Mouse (Mus musculus) liver, embryonic 16.5 days (tissue): ENCODE results near the gene Lrch1. TPM values are rescaled to one million over a fixed set of nuclear protein-coding genes. Genes with fewer than 3 reads are reported as not detected.

Source experiments
- ATAC-seq: fragments of 200-750 bp; cut with Nextera tagmentation; 2 replicates; pipeline ENCODE4 v1.8.0; 2017; ENCODE audit warnings: low read depth, mild to moderate bottlenecking, moderate number of reproducible peaks, moderate library complexity
- H3K27ac ChIP-seq: fragments of 300-500 bp; sonication (generic); 2 replicates; pipeline ENCODE4 v1.5.1; 2014; ENCODE audit warnings: mild to moderate bottlenecking, low read length
- H3K27me3 ChIP-seq: fragments of 300-500 bp; sonication (generic); 2 replicates; pipeline ENCODE4 v1.6.1; 2014; ENCODE audit warnings: low read depth, low read length, mixed read lengths; ENCODE audit not compliant: control insufficient read depth, insufficient read depth
- H3K36me3 ChIP-seq: fragments of 300-500 bp; sonication (generic); 2 replicates; pipeline ENCODE4 v1.6.1; 2014; ENCODE audit warnings: mild to moderate bottlenecking; ENCODE audit not compliant: control insufficient read depth, insufficient read depth
- H3K4me1 ChIP-seq: fragments of 300-500 bp; sonication (generic); 2 replicates; pipeline ENCODE4 v1.6.1; 2014; ENCODE audit warnings: low read depth, low read length, mixed read lengths; ENCODE audit not compliant: control insufficient read depth
- H3K4me2 ChIP-seq: fragments of 300-500 bp; sonication (generic); 2 replicates; pipeline ENCODE4 v1.6.1; 2014; ENCODE audit warnings: low read depth, low read length, mixed read lengths
- H3K4me3 ChIP-seq: fragments of 300-500 bp; sonication (generic); 2 replicates; pipeline ENCODE4 v1.5.1; 2014; ENCODE audit warnings: low read depth, mild to moderate bottlenecking, low read length
- H3K9ac ChIP-seq: fragments of 300-500 bp; sonication (generic); 2 replicates; pipeline ENCODE4 v1.6.1; 2014; ENCODE audit warnings: low read depth, low read length
- H3K9me3 ChIP-seq: fragments of 300-500 bp; sonication (generic); replicated peaks from 2 replicates; pipeline ENCODE4 v1.6.1; 2016; ENCODE audit warnings: low read length; ENCODE audit not compliant: control insufficient read depth
- WGBS: fragments of 180-500 bp; shearing (Covaris S2); extraction: QIAGEN DNeasy Blood & Tissue Kit; methylation state at CpG from one replicate; pipeline ENCODE4 v1.1.7; 2014; ENCODE audit not compliant: insufficient replicate concordance; 5-methylcytosine and 5-hydroxymethylcytosine counted together
- polyA plus RNA-seq: library from polyadenylated mRNA; unstranded; fragments of >200 nt; fragmentation: Nextera tagmentation; extraction: Ambion mirVana; gene quantifications from 2 replicates; pipeline ENCODE4 v1.2.1, GENCODE M21; 2015

Gene Lrch1
- polyA plus RNA-seq, 1 experiment from 2014 or later = 4.5 TPM

DNA sequence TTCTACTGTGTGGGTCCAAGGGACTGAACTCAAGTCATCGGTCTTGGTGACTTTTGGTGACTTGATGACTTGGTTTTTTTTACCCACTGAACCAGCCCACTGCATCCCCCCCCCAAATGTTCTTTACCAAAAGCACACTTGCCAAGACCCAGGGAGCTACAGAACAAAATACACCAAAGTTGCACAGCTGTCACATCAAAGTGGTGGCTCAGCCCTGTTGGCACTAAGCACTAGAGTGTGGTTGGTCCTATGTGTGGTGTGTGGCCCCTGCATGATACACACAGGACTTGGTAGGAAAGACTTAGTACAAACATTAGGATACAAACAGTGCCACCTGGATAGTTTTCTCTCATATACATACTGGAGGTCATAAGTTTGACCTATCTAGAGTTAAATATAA lies 113.5 kb downstream of the Lrch1 start:
- H3K27me3 ChIP-seq = no peaks in the 10 kb centered on the region
- no peak overlapping the region for H3K4me3 ChIP-seq
- H3K4me2 ChIP-seq = no peak overlapping the region
- ATAC-seq = no peak
- no peak overlapping the region for H3K27ac ChIP-seq
- no peaks in the 10 kb centered on the region; the same call in 1 of the 2 replicates for H3K4me1 ChIP-seq
- H3K9me3 ChIP-seq = no peaks in the 10 kb centered on the region
- WGBS = 83% methylated on average over 1 of the region's 1 CpGs
- no peak overlapping the region for H3K9ac ChIP-seq
- no peaks in the 10 kb centered on the region for H3K36me3 ChIP-seq

DNA sequence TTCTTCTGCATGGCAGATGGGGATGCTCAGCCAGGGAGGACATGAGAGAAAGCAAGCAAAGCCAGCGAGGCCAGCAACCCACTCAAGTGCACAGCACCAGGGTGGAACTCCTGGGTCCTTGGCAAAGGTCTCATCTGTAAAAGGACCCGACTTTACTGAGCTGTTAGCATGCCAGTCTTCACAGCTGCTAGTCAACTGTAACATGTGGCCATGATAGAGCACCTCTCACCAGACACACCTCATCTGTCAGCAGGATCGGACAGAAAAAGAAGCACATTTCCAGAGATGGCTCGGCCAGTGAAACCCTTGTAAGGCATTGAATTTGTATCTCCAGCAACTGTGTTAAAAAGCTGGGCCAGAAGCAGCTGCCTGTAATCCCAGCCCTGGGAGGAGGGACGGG lies 116.0 kb downstream of the Lrch1 start:
- 66% methylated on average over 5 of the region's 5 CpGs for WGBS
- no peak overlapping the region for H3K9ac ChIP-seq
- H3K4me3 ChIP-seq = no peak overlapping the region
- H3K4me2 ChIP-seq = no peak overlapping the region
- H3K36me3 ChIP-seq = no peaks in the 10 kb centered on the region
- no peaks in the 10 kb centered on the region; the same call in 1 of the 2 replicates for H3K4me1 ChIP-seq
- no peaks in the 10 kb centered on the region for H3K9me3 ChIP-seq
- H3K27me3 ChIP-seq = no peaks in the 10 kb centered on the region
- H3K27ac ChIP-seq = no peak overlapping the region
- no peak for ATAC-seq

DNA sequence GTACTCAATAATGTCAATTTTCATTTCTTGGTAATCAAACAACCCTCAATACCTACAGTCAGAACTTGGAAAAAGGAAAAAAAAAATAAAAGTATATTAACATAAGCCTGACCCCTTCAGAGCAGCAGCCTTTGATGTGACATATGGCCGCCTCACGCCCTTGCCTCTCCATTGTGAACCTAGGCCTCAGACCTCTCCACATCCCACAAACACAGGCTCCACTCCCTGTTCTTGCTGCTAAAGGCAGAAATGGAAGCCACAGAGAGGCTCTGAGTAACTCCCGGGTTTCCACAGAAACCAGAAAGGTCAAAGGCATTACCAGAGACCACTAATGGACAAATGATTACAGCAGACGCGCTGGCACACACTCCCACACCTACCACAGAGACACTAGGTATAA lies 116.6 kb downstream of the Lrch1 start:
- H3K27me3 ChIP-seq = no peaks in the 10 kb centered on the region
- no peak for ATAC-seq
- H3K4me1 ChIP-seq = no peaks in the 10 kb centered on the region; the same call in 1 of the 2 replicates
- no peak overlapping the region for H3K9ac ChIP-seq
- no peak overlapping the region for H3K4me3 ChIP-seq
- H3K4me2 ChIP-seq = no peak overlapping the region
- 83% methylated on average over 5 of the region's 5 CpGs for WGBS
- no peaks in the 10 kb centered on the region for H3K36me3 ChIP-seq
- H3K9me3 ChIP-seq = no peaks in the 10 kb centered on the region
- no peak overlapping the region for H3K27ac ChIP-seq

DNA sequence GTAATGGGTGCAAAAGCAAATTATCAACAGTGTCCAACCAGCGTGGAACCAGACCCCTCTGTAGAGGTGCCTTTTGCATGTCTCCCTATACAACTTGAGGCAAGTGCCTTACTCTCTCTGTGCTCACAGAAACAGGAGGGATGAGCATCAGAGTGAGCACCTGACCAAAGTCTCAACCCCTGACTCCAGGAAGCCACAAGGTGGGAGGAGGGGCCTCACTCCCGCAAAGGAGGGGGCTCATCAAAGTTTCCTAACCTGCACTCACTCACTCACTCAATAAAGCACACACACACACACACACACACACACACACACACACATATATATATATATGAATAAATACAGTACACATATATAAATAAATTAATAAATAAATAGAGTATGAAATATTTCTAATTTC lies 117.1 kb downstream of the Lrch1 start:
- H3K9ac ChIP-seq = no peak overlapping the region
- WGBS = 78% methylated on average over 2 of the region's 2 CpGs
- H3K27me3 ChIP-seq = no peaks in the 10 kb centered on the region
- H3K4me1 ChIP-seq = no peaks in the 10 kb centered on the region; the same call in 1 of the 2 replicates
- no peak overlapping the region for H3K4me2 ChIP-seq
- no peaks in the 10 kb centered on the region for H3K9me3 ChIP-seq
- ATAC-seq = no peak
- H3K4me3 ChIP-seq = no peak overlapping the region
- no peak overlapping the region for H3K27ac ChIP-seq
- no peaks in the 10 kb centered on the region for H3K36me3 ChIP-seq

DNA sequence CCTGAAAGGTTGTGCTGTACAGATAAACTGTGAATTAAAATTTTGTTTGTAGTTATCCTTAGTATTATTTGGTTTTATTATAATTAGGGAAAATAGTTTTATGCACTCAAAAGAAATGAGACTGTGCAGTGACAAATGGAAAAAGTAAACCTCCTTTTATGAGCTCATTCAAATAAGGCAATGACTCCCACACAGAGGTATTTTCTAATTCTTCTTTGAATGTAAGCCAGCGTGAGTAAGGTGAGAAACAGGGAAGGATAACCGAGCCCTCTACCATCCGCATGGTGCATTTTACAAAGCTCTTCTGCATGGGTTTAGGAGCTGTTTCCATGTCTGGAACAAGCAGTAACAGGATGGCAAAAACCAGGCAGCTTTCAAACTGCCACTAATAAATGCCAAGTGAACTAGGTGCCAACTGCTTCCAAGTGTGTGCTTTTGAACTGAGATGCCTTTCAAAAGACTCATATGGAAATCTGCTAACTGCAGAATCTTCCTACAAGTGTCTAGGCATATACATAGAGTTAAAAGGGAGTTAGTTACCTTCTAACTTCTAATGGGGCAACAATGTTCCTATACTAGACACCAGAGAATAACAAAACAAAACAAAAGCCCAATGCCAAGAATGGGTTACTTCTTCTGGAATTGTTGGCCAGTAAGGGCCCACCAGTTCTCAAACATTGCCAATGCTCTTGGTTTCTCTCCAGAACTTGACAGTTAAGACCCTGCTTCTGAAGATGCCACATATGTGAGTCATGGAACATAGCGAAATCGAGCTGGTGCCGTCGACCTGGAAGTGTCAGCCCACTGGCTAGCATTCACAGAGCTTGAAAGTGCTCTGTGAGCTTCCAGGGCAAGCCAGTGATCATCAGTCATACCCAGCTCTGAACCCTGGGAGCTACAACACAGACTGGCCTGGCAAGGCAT lies 124.7 kb downstream of the Lrch1 start:
- ATAC-seq = no peak
- H3K4me2 ChIP-seq = no peak overlapping the region
- H3K9me3 ChIP-seq = no peaks in the 10 kb centered on the region
- H3K27me3 ChIP-seq = no peaks in the 10 kb centered on the region
- no peak overlapping the region for H3K27ac ChIP-seq
- no peak overlapping the region for H3K9ac ChIP-seq
- 74% methylated on average over 7 of the region's 7 CpGs for WGBS
- H3K36me3 ChIP-seq = peaks cover 4% of the 10 kb centered on the region
- H3K4me3 ChIP-seq = no peak overlapping the region
- peaks cover 8% of the 10 kb centered on the region for H3K4me1 ChIP-seq

DNA sequence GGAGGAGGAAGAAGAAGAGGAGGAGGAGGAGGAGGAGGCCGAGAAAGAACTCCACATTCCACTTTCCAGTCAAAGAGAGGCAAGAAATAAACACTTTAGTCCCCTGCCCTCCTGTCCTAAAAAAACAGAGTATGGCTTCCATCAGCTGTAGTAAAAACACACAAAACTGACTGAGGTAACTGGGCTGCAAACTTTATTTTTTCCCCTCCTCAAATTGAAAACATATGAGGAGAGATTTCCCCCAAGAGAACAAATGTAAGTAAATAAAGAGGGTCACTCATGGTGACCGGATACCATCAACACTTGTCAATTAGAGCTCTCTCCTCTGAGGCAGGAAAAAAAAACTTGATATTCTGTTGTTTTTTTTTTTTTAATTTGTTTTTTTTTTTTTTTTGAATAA lies 125.6 kb downstream of the Lrch1 start:
- Histone ChIP-seq H3K27me3 (no peaks in the 10 kb centered on the region), H3K4me2 (no peak overlapping the region), H3K4me3 (no peak overlapping the region), H3K4me1 (peaks cover 8% of the 10 kb centered on the region), H3K9ac (no peak overlapping the region), H3K9me3 (no peaks in the 10 kb centered on the region), H3K36me3 (peaks cover 4% of the 10 kb centered on the region), H3K27ac (no peak overlapping the region)
- no peak for ATAC-seq
- 69% methylated on average over 2 of the region's 2 CpGs for WGBS

DNA sequence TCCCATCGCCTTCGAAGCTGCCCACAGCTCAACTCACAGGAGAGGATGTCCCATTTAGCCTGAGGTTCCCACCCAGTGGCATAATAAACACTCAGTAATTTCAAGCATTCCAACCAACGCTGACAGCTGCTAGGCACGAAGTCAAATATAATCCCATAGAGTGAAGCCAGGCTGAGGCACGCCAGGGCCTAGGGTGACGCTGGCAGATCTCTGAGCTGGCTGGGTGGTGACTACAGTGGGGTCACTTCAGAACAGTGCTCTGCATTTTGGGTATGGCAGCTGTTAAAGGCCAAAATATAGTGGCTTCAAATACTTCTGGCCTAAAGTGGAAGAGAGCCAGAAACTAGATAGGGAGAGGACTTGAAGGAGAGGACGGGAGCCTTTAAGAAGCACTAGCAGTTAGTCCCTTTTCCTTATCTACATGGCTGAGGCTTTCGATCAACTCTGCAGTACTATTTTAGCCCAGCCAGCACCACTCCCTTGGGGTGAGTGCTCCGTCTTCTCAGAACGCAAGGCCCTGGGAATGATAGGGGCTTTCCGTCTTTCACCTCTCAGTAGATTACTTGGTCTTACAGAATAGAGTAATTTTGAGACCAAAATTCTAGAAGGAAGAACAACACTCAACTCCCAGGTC lies 127.4 kb downstream of the Lrch1 start:
- no peak overlapping the region for H3K9ac ChIP-seq
- peaks cover 8% of the 10 kb centered on the region for H3K4me1 ChIP-seq
- peak; percentile 54; the same call in 1 of the 2 replicates for ATAC-seq
- peaks cover 4% of the 10 kb centered on the region for H3K36me3 ChIP-seq
- no peak overlapping the region for H3K4me3 ChIP-seq
- no peak overlapping the region for H3K27ac ChIP-seq
- H3K4me2 ChIP-seq = no peak overlapping the region
- H3K9me3 ChIP-seq = no peaks in the 10 kb centered on the region
- WGBS = 53% methylated on average over 11 of the region's 11 CpGs
- no peaks in the 10 kb centered on the region for H3K27me3 ChIP-seq

DNA sequence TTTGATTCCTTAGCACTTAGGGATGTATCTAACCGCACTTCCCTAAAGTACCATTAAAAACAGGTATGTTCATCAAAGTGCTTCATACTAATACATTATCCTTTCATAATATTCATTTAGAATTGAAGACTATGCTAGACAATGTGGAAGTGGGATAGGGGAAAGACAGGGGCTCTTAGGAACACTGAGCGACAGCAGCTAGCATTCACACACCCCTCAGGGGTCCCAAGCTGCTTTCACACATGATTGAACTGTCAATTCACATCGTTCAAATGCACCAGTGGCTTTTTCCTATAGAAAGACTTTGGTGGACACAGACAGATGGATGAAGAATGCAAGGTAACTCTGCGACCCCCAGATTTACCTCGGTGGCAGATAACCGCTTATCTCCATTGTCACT lies 131.0 kb downstream of the Lrch1 start:
- Histone ChIP-seq H3K27ac (no peak overlapping the region), H3K36me3 (peaks cover 6% of the 10 kb centered on the region), H3K4me1 (peaks cover 8% of the 10 kb centered on the region), H3K27me3 (no peaks in the 10 kb centered on the region), H3K9ac (no peak overlapping the region), H3K4me2 (no peak overlapping the region), H3K4me3 (no peak overlapping the region), H3K9me3 (no peaks in the 10 kb centered on the region)
- WGBS = 73% methylated on average over 6 of the region's 6 CpGs
- no peak for ATAC-seq
